Mouse (Mus musculus) heart, postnatal 0 days (tissue): ENCODE results near the gene Abl2.

Experiments
- CTCF ChIP-seq: IDR thresholded peaks from 2 replicates; pipeline ENCODE4 v1.5.1; 2016; ENCODE audit warnings: antibody characterized with exemption, control low read depth, low read depth
- EP300 ChIP-seq: IDR thresholded peaks from 2 replicates; pipeline ENCODE4 v1.6.1; 2016; ENCODE audit warnings: antibody characterized with exemption, low read depth

DNA sequence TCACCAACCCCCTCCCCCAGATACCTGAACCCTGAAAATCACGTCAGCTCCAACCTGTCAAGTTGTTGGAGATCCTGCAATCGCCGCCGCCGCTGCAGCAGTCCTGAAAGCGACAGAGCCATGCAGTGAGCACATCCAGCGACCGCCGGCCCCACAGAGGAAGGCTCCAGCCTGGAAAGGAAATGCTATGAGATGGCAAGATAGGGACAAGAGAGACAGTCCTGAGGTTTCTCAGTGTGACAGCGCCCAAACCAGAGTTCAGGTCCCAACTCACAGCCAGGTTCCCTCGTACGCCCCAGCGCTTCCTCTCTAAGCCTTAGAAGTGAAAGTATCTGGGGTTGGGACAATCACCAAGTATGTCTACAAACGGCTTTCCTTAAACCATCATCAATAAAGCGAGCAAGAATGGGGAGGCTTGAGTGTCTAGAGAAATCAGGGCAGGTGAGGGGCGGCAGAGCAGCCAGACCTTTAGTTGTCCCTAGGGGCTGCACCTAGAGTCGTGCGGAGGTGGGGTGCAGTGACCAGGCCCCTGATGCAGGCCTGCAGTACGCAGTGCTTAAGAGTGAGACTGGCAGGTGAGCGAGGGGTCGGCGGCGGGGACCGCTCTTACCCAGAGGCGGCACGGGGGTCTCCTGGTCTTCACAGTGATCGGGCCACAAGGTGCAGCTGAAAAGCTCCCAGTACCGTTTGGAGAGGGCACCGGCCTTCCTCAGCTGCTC lies 115.0 kb downstream of the Abl2 start:
- no peak for TF ChIP-seq CTCF
- no peak for TF ChIP-seq EP300
